Mouse (Mus musculus): ENCODE measurements around the gene Bank1.

DNA sequence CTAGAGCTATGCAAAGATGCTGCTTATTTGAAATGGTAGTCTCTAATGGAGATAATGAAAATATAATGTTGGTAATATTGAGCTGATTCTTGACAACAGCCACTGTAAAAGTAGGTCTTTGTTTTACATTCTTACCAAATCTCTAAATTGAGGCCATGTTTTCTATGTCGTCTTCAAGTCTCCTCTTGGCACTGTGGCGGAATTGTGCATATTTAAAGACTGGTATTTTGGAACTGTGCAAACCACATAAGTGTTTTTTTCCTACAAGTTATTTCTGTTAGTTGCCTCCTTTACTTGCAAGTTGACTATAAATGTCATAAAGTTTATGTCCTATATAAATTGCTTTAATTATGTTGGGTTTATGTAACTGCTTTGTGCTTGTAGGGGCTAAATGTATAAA lies 280.5 kb downstream of the Bank1 start:
- no peak for TF ChIP-seq CTCF (IDR thresholded peaks at IDR 0.05; ENCODE audit: low read depth)
- TF ChIP-seq EP300 (IDR thresholded peaks at IDR 0.05; ENCODE audit: low read depth), result no peak
